Mouse (Mus musculus) kidney, adult 2 months (tissue): ENCODE results near the gene Olfr1225. TPM values are rescaled to one million over a fixed set of nuclear protein-coding genes. Genes with fewer than 3 reads are reported as not detected.
"Not testable (repeated sequence)": the region's sequence is repeated elsewhere in the genome, so short reads cannot be mapped to it uniquely, and the experiment has no call there.

Source experiments
- DNase-seq: peaks from one replicate; pipeline ENCODE4 v3.0.0; 2021
- H3K27ac ChIP-seq: fragments of 200-500 bp; 2 replicates; pipeline ENCODE4 v1.5.1; 2012; ENCODE audit warnings: low read depth, low read length, control low read depth, inconsistent platforms; ENCODE audit not compliant: insufficient read depth
- H3K27me3 ChIP-seq: fragments of 200-500 bp; replicated peaks from 2 replicates; pipeline ENCODE4 v1.6.1; 2012; ENCODE audit warnings: mild to moderate bottlenecking, moderate library complexity, low read length, inconsistent platforms; ENCODE audit not compliant: control insufficient read depth, insufficient read depth
- H3K36me3 ChIP-seq: fragments of 200-500 bp; 2 replicates; pipeline ENCODE4 v1.6.1; 2012; ENCODE audit warnings: mild to moderate bottlenecking, moderate library complexity, low read length, inconsistent platforms; ENCODE audit not compliant: control insufficient read depth, insufficient read depth
- H3K4me1 ChIP-seq: fragments of 200-500 bp; 2 replicates; pipeline ENCODE4 v1.6.1; 2011; ENCODE audit warnings: low read length; ENCODE audit not compliant: control insufficient read depth, insufficient read depth
- H3K4me3 ChIP-seq: fragments of 200-500 bp; 2 replicates; pipeline ENCODE4 v1.5.1; 2011; ENCODE audit warnings: mild to moderate bottlenecking, low read depth, low read length, control low read depth; ENCODE audit not compliant: insufficient read depth
- CTCF ChIP-seq: fragments of 200-500 bp; conservative IDR thresholded peaks from 2 replicates; pipeline ENCODE4 v1.5.1; 2011; ENCODE audit warnings: low read depth, mild to moderate bottlenecking, control low read depth, low read length, moderate library complexity, mixed read lengths; ENCODE audit not compliant: insufficient read depth, insufficient read length
- POLR2A ChIP-seq: fragments of 200-500 bp; IDR thresholded peaks from one replicate; pipeline ENCODE4 v1.6.1; 2011; ENCODE audit warnings: low read depth, low read length, control low read depth
- WGBS: fragments of 180-500 bp; shearing (Covaris S2); methylation state at CpG from one replicate; pipeline ENCODE4 v1.1.7; 2018; 5-methylcytosine and 5-hydroxymethylcytosine counted together
- polyA plus RNA-seq: library from polyadenylated mRNA; depleted of rRNA; stranded (reverse); fragments of >200 nt; gene quantifications from 2 replicates; pipeline ENCODE4 v1.2.3, GENCODE M21; 2012; rRNA removed

The Olfr1225 gene
- polyA plus RNA-seq: not detected in 2 replicates

- Histone ChIP-seq H3K4me1 (no peaks in the 10 kb centered on the region), H3K36me3 (no peaks in the 10 kb centered on the region), H3K27ac (no peak within 1 kb of the TSS), H3K27me3 (no peaks in the 10 kb centered on the region), H3K4me3 (no peak within 1 kb of the TSS)
- no peak for TF ChIP-seq CTCF
- TF ChIP-seq POLR2A: no peak
- 96% methylated on average over 1 of the region's 1 CpGs for WGBS
- no peak for DNase-seq
These were observed at the start of gene Olfr1225 for GRCm38 (mm10) chr2:89174569-89174968. Olfr1225 (minus strand) TSS chr2:89174669.

GRCm38 (mm10) chr2:89199948-89200347 lies 25.5 kb upstream of the Olfr1225 start, which contains the start of gene Olfr1226:
Olfr1226 (minus strand) TSS chr2:89200048.
- DNase-seq: no peak
- H3K36me3 ChIP-seq: no peaks in the 10 kb centered on the region
- no peak within 1 kb of the TSS for H3K4me3 ChIP-seq
- H3K27me3 ChIP-seq: no peaks in the 10 kb centered on the region
- no peak within 1 kb of the TSS for H3K27ac ChIP-seq
- TF ChIP-seq CTCF (no peak), POLR2A (no peak)
- 55% methylated on average over 2 of the region's 2 CpGs for WGBS
- no peaks in the 10 kb centered on the region for H3K4me1 ChIP-seq

- 72% methylated on average over 3 of the region's 3 CpGs for WGBS
- no peak overlapping the region for H3K27ac ChIP-seq
- no peak for TF ChIP-seq POLR2A
- no peak for TF ChIP-seq CTCF
These were observed 22.0 kb upstream of the Olfr1225 start for GRCm38 (mm10) chr2:89196325-89196982.

GRCm38 (mm10) chr2:89164711-89165110 lies 9.8 kb downstream of the Olfr1225 start:
- not testable (repeated sequence) for DNase-seq, H3K4me3 ChIP-seq, H3K27ac ChIP-seq, H3K27me3 ChIP-seq, H3K4me1 ChIP-seq, H3K36me3 ChIP-seq
- WGBS: 86% methylated on average over 4 of the region's 4 CpGs

More at GRCm38 (mm10) chr2:89196325-89196982, 22.0 kb upstream of the Olfr1225 start:
- Histone ChIP-seq H3K27me3 (no peaks in the 10 kb centered on the region), H3K4me1 (no peaks in the 10 kb centered on the region), H3K4me3 (no peak overlapping the region), H3K36me3 (no peaks in the 10 kb centered on the region)
- DNase-seq: no peak

- not testable (repeated sequence) for H3K36me3 ChIP-seq, H3K27ac ChIP-seq, H3K4me3 ChIP-seq, H3K27me3 ChIP-seq, H3K4me1 ChIP-seq, DNase-seq
- WGBS: 89% methylated on average over 8 of the region's 8 CpGs
These were observed 10.5 kb downstream of the Olfr1225 start, which contains the start of gene Olfr1224-ps1 for GRCm38 (mm10) chr2:89163991-89164390. Olfr1224-ps1 (minus strand) TSS chr2:89164091.

GRCm38 (mm10) chr2:89151460-89151859 lies 23.0 kb downstream of the Olfr1225 start, which contains the start of gene Olfr1223:
Olfr1223 (minus strand) TSS chr2:89151560.
- H3K4me3 ChIP-seq: no peak within 1 kb of the TSS
- H3K4me1 ChIP-seq: no peaks in the 10 kb centered on the region
- DNase-seq: no peak
- H3K27me3 ChIP-seq: no peaks in the 10 kb centered on the region
- WGBS: 63% methylated on average over 1 of the region's 1 CpGs
- no peak within 1 kb of the TSS for H3K27ac ChIP-seq
- no peak for TF ChIP-seq CTCF
- TF ChIP-seq POLR2A: no peak
- no peaks in the 10 kb centered on the region for H3K36me3 ChIP-seq

- no peak for TF ChIP-seq POLR2A
- TF ChIP-seq CTCF: no peak
- Histone ChIP-seq H3K27ac (no peak within 1 kb of the TSS), H3K4me1 (no peaks in the 10 kb centered on the region), H3K4me3 (no peak within 1 kb of the TSS), H3K36me3 (no peaks in the 10 kb centered on the region), H3K27me3 (no peaks in the 10 kb centered on the region)
- 73% methylated on average over 3 of the region's 3 CpGs for WGBS
- DNase-seq: no peak
These were observed 41.5 kb downstream of the Olfr1225 start, which contains the start of gene Olfr1222 for GRCm38 (mm10) chr2:89132954-89133353. Olfr1222 (minus strand) TSS chr2:89133054.

Other genes starting within 250 kb of the Olfr1225 start
- gene Olfr1211, start 236.6 kb downstream of the Olfr1225 start, polyA plus RNA-seq: not detected in 2 replicates
- gene Olfr1212, start 220.7 kb downstream of the Olfr1225 start, polyA plus RNA-seq: not detected in 2 replicates
- not detected in 2 replicates for gene Gm13762, start 194.4 kb downstream of the Olfr1225 start, polyA plus RNA-seq
- gene Olfr1214, start 182.0 kb downstream of the Olfr1225 start, polyA plus RNA-seq: not detected in 2 replicates
- not detected in 2 replicates for gene Olfr1215, start 167.7 kb downstream of the Olfr1225 start, polyA plus RNA-seq
- not detected in 2 replicates for gene Olfr1216, start 156.3 kb downstream of the Olfr1225 start, polyA plus RNA-seq
- gene Olfr1217, start 142.6 kb downstream of the Olfr1225 start, polyA plus RNA-seq: not detected in 2 replicates
- gene Olfr1218, start 113.5 kb downstream of the Olfr1225 start, polyA plus RNA-seq: not detected in 2 replicates
- gene Olfr1219, start 91.2 kb downstream of the Olfr1225 start, polyA plus RNA-seq: not detected in 2 replicates
- not detected in 2 replicates for gene Olfr1220, start 67.8 kb downstream of the Olfr1225 start, polyA plus RNA-seq
- gene Olfr1221, start 57.4 kb downstream of the Olfr1225 start, polyA plus RNA-seq: not detected in 2 replicates
- not detected in 2 replicates for gene Olfr1222, start 41.6 kb downstream of the Olfr1225 start, polyA plus RNA-seq
- gene Olfr1223, start 23.1 kb downstream of the Olfr1225 start, polyA plus RNA-seq: not detected in 2 replicates
- not detected in 2 replicates for gene Olfr1224-ps1, start 10.6 kb downstream of the Olfr1225 start, polyA plus RNA-seq
- not detected in 2 replicates for gene Olfr1226, start 25.4 kb upstream of the Olfr1225 start, polyA plus RNA-seq
- gene Olfr1228, start 79.4 kb upstream of the Olfr1225 start, polyA plus RNA-seq: not detected in 2 replicates
- not detected in 2 replicates for gene Olfr1229, start 113.3 kb upstream of the Olfr1225 start, polyA plus RNA-seq
- not detected in 2 replicates for gene Olfr1230, start 122.6 kb upstream of the Olfr1225 start, polyA plus RNA-seq
- not detected in 2 replicates for gene Olfr1231, start 132.4 kb upstream of the Olfr1225 start, polyA plus RNA-seq
- not detected in 2 replicates for gene Olfr1232, start 155.0 kb upstream of the Olfr1225 start, polyA plus RNA-seq
- gene Olfr1233, start 167.7 kb upstream of the Olfr1225 start, polyA plus RNA-seq: not detected in 2 replicates
- gene Olfr1234, start 190.2 kb upstream of the Olfr1225 start, polyA plus RNA-seq: not detected in 2 replicates
- gene Olfr1238, start 235.0 kb upstream of the Olfr1225 start, polyA plus RNA-seq: not detected in 2 replicates
- not detected in 2 replicates for gene Olfr1239, start 245.7 kb upstream of the Olfr1225 start, polyA plus RNA-seq